Mouse (Mus musculus) hindbrain, embryonic 16.5 days (tissue): ENCODE results near the gene Ier5l. TPM values are rescaled to one million over a fixed set of nuclear protein-coding genes. Genes with fewer than 3 reads are reported as not detected.

Source experiments
- ATAC-seq: fragments of 200-750 bp; cut with Nextera tagmentation; 2 replicates; pipeline ENCODE4 v1.8.0; 2017; ENCODE audit warnings: moderate TSS enrichment, moderate library complexity
- H3K27ac ChIP-seq: fragments of 300-500 bp; sonication (generic); 2 replicates; pipeline ENCODE4 v1.5.1; 2014; ENCODE audit warnings: low read depth, mild to moderate bottlenecking, control low read depth, low read length, moderate library complexity
- H3K27me3 ChIP-seq: fragments of 300-500 bp; sonication (generic); replicated peaks from 2 replicates; pipeline ENCODE4 v1.6.1; 2014; ENCODE audit warnings: low read length; ENCODE audit not compliant: control insufficient read depth, insufficient read depth
- H3K36me3 ChIP-seq: fragments of 300-500 bp; sonication (generic); 2 replicates; pipeline ENCODE4 v1.6.1; 2014; ENCODE audit warnings: mild to moderate bottlenecking, low read length, moderate library complexity, mixed read lengths; ENCODE audit not compliant: control insufficient read depth, insufficient read depth
- H3K4me1 ChIP-seq: fragments of 300-500 bp; sonication (generic); 2 replicates; pipeline ENCODE4 v1.6.1; 2014; ENCODE audit warnings: low read depth, low read length; ENCODE audit not compliant: control insufficient read depth, insufficient read depth
- H3K4me2 ChIP-seq: fragments of 300-500 bp; sonication (generic); 2 replicates; pipeline ENCODE4 v1.6.1; 2014; ENCODE audit warnings: mild to moderate bottlenecking, low read length, control low read depth, moderate library complexity
- H3K4me3 ChIP-seq: fragments of 300-500 bp; sonication (generic); 2 replicates; pipeline ENCODE4 v1.5.1; 2014; ENCODE audit warnings: mild to moderate bottlenecking, low read length, control low read depth, moderate library complexity
- H3K9ac ChIP-seq: fragments of 300-500 bp; sonication (generic); 2 replicates; pipeline ENCODE4 v1.6.1; 2014; ENCODE audit warnings: low read depth, mild to moderate bottlenecking, control low read depth, low read length, moderate library complexity
- H3K9me3 ChIP-seq: fragments of 300-500 bp; sonication (generic); 2 replicates; pipeline ENCODE4 v1.6.1; 2014; ENCODE audit warnings: mild to moderate bottlenecking, low read length, moderate library complexity; ENCODE audit not compliant: control insufficient read depth
- WGBS: fragments of 180-500 bp; shearing (Covaris S2); extraction: QIAGEN DNeasy Blood & Tissue Kit; methylation state at CpG from one replicate; pipeline ENCODE4 v1.1.7; 2014; 5-methylcytosine and 5-hydroxymethylcytosine counted together
- polyA plus RNA-seq: library from polyadenylated mRNA; unstranded; fragments of >200 nt; fragmentation: Nextera tagmentation; extraction: Ambion mirVana; gene quantifications from 2 replicates; pipeline ENCODE4 v1.2.1, GENCODE M21; 2015

Ier5l gene
- polyA plus RNA-seq, 1 experiment from 2014 or later, result 1.2 TPM

DNA sequence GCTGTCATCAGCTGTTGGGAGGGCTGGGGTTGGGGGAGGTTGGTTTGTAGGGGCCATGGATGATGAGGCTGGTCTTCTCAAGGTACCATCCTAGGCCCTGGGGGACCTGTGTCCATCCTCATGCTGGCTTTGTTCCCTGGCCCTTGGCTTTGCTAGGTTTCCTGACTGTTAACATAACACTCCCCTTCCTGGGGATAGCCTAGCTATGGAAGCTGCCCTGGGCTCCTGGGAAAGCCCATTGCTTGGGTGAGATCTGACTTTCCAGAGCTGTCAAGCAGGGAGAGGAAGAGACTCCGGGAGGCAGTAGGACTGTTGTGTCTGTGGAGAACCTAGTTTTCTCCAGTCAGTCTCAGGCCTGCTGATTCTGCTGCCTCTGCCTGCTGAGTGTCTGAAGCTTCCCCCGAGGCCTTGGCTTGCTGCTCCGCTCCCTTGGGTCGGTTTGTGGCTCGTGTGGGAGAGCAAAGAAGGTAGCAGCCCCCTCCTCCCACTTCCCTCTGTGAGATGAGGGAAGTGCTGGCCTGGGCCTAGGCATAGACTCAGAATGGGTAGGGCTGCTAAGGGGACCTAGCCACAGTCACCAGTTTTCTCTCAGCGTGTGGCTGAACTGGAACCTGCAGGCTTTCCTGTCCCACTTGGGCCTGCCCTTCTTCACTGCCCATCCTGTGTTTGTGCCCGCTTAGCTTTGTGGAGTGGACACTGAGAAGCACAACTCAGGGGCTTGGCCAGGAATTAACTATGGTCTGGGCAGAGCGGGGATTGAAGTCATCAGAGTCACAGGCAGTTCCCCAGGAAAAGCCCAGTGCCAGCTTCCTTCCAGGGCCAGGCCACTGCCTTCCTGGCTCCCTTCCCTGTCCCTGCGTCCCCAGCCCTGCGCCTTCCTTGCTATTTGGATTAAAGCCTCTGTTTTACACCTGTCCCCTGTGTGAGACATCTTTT is 26.9 kb downstream of the Ier5l start:
- 81% methylated on average over 10 of the region's 10 CpGs for WGBS
- no peak for ATAC-seq
- no peaks in the 10 kb centered on the region for H3K9me3 ChIP-seq
- no peaks in the 10 kb centered on the region for H3K27me3 ChIP-seq
- no peak overlapping the region for H3K27ac ChIP-seq
- H3K4me3 ChIP-seq, result no peak overlapping the region
- H3K9ac ChIP-seq, result no peak overlapping the region
- no peak overlapping the region for H3K4me2 ChIP-seq
- H3K36me3 ChIP-seq, result peaks cover 12% of the 10 kb centered on the region
- peaks cover 12% of the 10 kb centered on the region for H3K4me1 ChIP-seq

DNA sequence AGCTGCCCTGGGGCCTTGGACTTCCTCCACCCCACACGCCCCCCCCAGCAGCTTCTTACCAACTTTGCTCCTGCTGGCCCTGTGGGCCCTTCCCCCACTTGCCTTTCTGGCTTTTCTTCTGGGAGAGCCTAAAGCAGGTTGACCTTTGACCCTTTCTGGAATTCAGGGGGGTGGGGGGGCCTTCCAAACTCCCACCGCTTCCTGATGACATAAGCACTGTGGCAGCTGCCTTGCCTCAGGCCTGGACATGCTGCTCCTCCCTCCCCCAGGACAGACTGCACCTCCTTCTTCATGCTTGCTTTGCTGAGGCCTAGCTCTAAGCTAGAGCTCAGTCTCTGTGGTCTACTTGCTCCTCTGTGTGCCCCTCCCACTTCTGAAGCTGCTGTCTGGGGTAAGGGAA is 28.7 kb downstream of the Ier5l start:
- Histone ChIP-seq H3K9ac (no peak overlapping the region; the same call in 1 of the 2 replicates), H3K27ac (no peak overlapping the region), H3K9me3 (no peaks in the 10 kb centered on the region), H3K4me2 (no peak overlapping the region), H3K27me3 (no peaks in the 10 kb centered on the region), H3K4me3 (no peak overlapping the region), H3K36me3 (peaks cover 12% of the 10 kb centered on the region), H3K4me1 (peaks cover 29% of the 10 kb centered on the region)
- WGBS, result 43% methylated on average over 2 of the region's 2 CpGs
- no peak for ATAC-seq

DNA sequence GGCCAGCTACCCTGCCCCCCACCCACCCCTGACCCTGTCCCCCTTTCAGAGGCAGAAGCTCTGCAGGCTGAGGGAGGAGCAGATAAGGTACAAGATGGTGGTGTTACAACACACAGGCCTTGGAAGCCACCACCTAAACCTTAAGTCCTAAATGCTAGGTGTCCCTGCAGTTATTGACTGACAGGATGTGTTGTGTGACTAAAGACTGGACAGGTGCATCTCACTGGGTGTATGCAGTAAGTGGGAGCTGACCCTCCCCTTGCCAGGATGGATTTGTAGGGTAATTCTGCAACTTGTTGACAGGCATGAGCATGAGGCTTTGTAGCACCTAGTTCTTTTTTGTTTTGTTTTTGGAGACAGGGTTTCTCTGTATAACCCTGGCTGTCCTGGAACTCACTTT is 29.6 kb downstream of the Ier5l start:
- no peak overlapping the region for H3K4me3 ChIP-seq
- peaks cover 32% of the 10 kb centered on the region for H3K4me1 ChIP-seq
- ATAC-seq, result no peak
- H3K27ac ChIP-seq, result no peak overlapping the region
- no peaks in the 10 kb centered on the region for H3K27me3 ChIP-seq
- H3K4me2 ChIP-seq, result no peak overlapping the region
- no peaks in the 10 kb centered on the region for H3K9me3 ChIP-seq
- no peak overlapping the region; the same call in 1 of the 2 replicates for H3K9ac ChIP-seq
- H3K36me3 ChIP-seq, result peaks cover 12% of the 10 kb centered on the region

DNA sequence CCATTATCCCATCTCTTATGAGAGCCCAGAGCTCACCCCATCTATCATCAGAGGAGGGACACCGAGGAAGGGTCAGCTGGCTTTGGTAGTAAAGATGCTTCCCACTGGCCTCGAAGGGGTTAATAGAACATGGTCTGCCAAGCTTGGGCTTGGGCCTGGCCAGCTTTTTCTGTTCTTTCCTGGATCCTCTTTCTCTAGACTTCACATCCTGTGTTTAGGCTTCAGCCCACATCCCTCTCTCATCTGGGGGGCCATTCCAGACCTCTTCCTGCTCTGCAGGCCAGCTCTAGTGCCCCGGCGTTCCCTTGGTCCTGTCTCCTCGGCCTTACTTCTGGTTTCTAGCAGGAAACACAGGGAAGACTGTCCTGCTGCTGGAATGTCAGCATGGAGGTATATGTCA is 30.0 kb downstream of the Ier5l start:
- ATAC-seq, result no peak
- 84% methylated on average over 5 of the region's 5 CpGs for WGBS
- Histone ChIP-seq H3K27ac (peak overlapping the region; percentile 7; the same call in 1 of the 2 replicates), H3K27me3 (no peaks in the 10 kb centered on the region), H3K9ac (no peak overlapping the region; the same call in 1 of the 2 replicates), H3K4me2 (no peak overlapping the region), H3K4me3 (no peak overlapping the region), H3K9me3 (no peaks in the 10 kb centered on the region), H3K4me1 (peaks cover 32% of the 10 kb centered on the region), H3K36me3 (peaks cover 16% of the 10 kb centered on the region)

DNA sequence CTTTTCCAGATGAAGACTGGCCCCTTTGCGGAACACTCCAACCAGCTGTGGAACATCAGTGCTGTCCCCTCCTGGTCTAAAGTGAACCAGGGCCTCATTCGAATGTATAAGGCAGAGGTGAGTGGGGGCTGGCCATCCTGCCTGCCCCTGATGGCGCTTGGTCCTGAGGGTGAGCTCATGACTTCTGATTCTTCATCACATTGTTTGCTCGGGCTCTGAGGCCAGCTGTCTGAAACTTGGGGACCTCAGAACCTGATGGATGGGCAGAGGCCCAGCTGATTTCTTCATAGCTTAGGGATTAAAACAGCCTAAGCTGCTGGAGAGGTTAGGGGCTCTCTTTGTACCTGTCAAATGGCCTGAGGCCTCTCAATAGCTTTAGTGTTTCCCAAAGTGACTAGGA is 30.7 kb downstream of the Ier5l start:
- Histone ChIP-seq H3K27me3 (no peaks in the 10 kb centered on the region), H3K36me3 (peaks cover 20% of the 10 kb centered on the region), H3K27ac (peak overlapping the region; percentile 96; the same call in 1 of the 2 replicates), H3K4me1 (peaks cover 32% of the 10 kb centered on the region), H3K4me2 (no peak overlapping the region), H3K9me3 (no peaks in the 10 kb centered on the region), H3K9ac (peak overlapping the region; percentile 56), H3K4me3 (no peak overlapping the region)
- no peak for ATAC-seq
- WGBS, result 73% methylated on average over 4 of the region's 4 CpGs

DNA sequence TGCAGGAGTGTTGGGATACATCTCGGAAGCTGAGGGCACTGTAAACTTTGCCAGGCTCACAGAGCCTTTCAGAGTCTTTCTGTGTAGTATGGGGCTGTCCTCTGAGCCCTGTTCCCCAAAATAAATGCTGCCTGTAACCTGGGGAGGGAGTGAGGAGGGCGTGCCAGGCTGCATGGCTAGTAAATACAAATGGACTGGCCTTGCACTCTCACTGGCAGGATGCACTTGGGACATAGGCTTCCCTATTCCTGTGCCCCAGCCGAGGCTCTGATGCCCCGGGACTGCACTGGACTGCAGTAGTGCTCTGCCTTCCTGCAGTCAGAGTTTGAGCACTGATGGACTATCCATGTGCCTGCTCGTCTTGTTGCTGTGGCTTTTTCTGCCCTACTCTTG is 31.5 kb downstream of the Ier5l start:
- Histone ChIP-seq H3K27me3 (no peaks in the 10 kb centered on the region), H3K4me2 (peak overlapping the region; percentile 47), H3K4me3 (no peak overlapping the region; the same call in 1 of the 2 replicates), H3K9me3 (no peaks in the 10 kb centered on the region), H3K4me1 (peaks cover 32% of the 10 kb centered on the region), H3K36me3 (peaks cover 27% of the 10 kb centered on the region), H3K27ac (peak overlapping the region; percentile 96), H3K9ac (peak overlapping the region; percentile 56)
- WGBS, result 53% methylated on average over 5 of the region's 5 CpGs
- no peak for ATAC-seq

DNA sequence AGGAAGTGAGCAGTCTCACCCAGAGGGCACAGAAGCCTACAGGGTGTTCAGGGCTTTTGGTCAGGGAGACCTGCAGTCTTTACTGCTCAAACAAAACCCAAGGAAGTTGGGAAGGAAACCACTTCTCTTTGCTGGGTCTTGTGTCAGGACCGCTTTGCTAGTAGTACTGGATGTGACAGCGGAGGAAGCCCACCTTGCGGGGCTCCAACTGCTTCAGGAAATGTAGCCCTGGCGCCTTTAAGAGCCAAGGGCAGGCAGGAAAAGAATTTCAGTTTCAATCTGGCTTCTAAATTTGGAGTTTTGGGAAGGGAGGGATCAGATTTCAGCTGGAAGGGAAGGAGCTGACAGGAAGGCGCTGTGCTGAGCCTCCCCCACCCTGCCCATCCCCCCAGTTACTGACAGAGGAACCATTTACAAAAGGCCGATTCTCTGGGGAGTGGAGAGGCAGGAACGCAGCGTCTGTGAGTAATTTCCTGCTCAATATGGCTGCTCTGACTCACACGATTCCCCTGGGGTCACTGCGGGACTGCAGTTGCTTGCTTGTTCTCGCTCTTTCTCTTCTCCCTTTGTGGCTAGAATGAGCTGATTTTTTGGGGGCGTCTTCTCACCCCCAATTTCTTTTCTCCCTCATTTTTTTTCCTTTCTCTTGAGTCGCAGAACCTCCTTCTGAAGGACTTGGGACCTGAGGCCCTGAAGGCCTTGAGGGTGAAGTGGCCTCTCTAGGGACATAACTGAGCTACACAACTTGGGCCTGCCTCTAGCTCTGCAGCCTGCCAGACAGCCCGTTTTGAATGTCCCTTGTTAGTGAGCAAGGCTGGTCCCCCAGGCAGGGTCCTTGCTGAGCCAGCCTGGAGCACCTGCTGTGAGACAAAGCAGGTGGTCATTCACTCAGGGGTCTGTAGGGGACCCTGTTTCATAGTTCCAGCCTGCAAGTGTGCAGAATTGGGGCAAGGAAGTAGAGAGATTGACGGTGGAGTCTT is 32.2 kb downstream of the Ier5l start:
- Histone ChIP-seq H3K27me3 (no peaks in the 10 kb centered on the region), H3K4me3 (peak overlapping the region; percentile 12), H3K4me2 (peak overlapping the region; percentile 47), H3K36me3 (peaks cover 27% of the 10 kb centered on the region), H3K4me1 (peaks cover 32% of the 10 kb centered on the region), H3K9ac (peak overlapping the region; percentile 56), H3K9me3 (no peaks in the 10 kb centered on the region), H3K27ac (peak overlapping the region; percentile 96)
- peak; percentile 69 for ATAC-seq
- 2% methylated on average over 15 of the region's 15 CpGs for WGBS

DNA sequence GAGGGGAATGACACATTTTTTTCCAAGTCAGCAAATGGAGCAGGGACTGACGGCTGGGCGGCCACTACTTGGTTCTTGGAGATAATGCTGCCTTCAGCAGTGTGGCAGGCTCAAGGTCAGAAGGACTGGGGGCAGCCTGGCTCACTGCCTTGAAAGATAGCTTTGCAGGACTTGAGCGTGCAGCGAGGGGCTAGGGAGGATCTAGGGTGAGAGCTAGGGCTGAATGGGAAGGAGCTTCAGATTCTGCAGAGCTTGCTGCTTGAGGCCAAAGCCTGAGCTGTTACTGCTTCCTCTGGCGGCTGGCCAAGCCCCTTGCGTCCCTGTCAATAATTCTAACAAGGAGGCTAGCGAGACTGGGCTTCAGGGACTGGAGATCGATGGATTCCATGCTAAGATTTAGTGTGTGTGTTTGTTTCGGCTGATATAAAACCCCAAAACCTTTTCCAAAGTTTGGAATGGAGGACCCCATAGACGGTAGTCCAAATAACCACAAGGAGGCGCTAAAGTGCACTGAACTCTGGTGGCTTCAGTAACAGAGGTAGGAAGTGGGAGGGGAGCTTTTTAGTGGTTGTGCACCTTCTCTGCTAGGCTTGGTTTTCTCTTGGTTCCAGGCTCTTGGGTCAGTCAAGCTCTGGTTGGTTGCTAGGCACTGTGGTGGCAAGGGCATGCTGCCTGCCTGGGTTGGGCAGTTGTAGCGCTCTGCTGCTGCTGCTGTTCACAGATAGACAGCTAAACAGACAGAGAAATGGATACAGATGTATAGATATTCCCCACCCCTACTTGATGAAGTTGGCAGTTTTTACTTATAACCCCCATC is 33.1 kb downstream of the Ier5l start:
- H3K4me1 ChIP-seq, result peaks cover 32% of the 10 kb centered on the region
- H3K4me2 ChIP-seq, result peak overlapping the region; percentile 21; the same call in 1 of the 2 replicates
- H3K9ac ChIP-seq, result peak overlapping the region; percentile 56
- ATAC-seq, result peak; percentile 58
- H3K27me3 ChIP-seq, result no peaks in the 10 kb centered on the region
- no peak overlapping the region for H3K4me3 ChIP-seq
- 12% methylated on average over 12 of the region's 12 CpGs for WGBS
- no peaks in the 10 kb centered on the region for H3K9me3 ChIP-seq
- H3K36me3 ChIP-seq, result peaks cover 25% of the 10 kb centered on the region
- H3K27ac ChIP-seq, result peak overlapping the region; percentile 96
